Mouse (Mus musculus): ENCODE measurements around the gene Ankrd44.

DNA sequence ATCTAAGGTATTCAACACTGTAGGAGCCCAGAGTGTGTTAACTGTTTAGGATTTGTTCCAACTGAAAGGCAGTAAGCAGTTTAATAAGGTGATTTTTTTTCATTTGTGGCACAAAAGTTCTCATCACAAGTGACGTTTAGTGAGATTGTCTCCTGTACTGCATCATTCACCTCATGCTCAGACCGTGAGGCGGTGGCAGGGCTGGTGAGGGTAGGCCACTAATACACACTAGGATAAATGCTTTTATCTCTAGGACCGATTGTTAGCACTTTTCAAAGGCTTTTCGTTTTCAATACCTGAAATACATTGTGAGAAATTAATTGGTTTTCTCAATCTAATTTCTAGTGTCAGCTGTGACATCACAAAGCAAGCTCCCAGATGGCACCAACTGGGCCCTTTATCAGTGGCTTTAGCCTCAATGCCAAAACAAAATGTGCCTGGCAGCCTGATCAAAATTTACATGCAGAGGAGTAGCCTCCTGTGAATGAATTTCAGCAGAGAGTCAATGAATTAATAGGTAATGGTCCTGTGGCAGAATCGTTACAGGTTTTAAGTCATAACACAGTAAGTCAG, 286.6 kb downstream of the Ankrd44 start:
- TF ChIP-seq CTCF (IDR thresholded peaks at IDR 0.05) (no peak), POLR2A (IDR thresholded peaks at IDR 0.05; ENCODE audit: insufficient read depth, low read depth, low read length) (no peak), EP300 (IDR thresholded peaks at IDR 0.05; ENCODE audit: insufficient read depth, low read depth, low read length) (no peak)

All from heart, adult 2 months (tissue).